Mouse (Mus musculus) stomach, embryonic 15.5 days (tissue): Measurements from ENCODE around the gene Megf6. TPM values are rescaled to one million over a fixed set of nuclear protein-coding genes. Genes with fewer than 3 reads are reported as not detected.

Experiments used
- ATAC-seq: fragments of 200-750 bp; cut with Nextera tagmentation; 2 replicates; pipeline ENCODE4 v1.8.0; 2017; ENCODE audit warnings: low read depth, moderate number of reproducible peaks, moderate TSS enrichment; ENCODE audit not compliant: insufficient read depth, low FRiP score
- H3K27ac ChIP-seq: fragments of 300-500 bp; sonication (generic); 2 replicates; pipeline ENCODE4 v1.5.1; 2015; ENCODE audit warnings: mild to moderate bottlenecking, inconsistent platforms
- H3K27me3 ChIP-seq: fragments of 300-500 bp; sonication (generic); replicated peaks from 2 replicates; pipeline ENCODE4 v1.6.1; 2015; ENCODE audit warnings: inconsistent platforms
- H3K36me3 ChIP-seq: fragments of 300-500 bp; sonication (generic); 2 replicates; pipeline ENCODE4 v1.6.1; 2015; ENCODE audit warnings: inconsistent platforms
- H3K4me1 ChIP-seq: fragments of 300-500 bp; sonication (generic); 2 replicates; pipeline ENCODE4 v1.6.1; 2015; ENCODE audit warnings: inconsistent platforms
- H3K4me2 ChIP-seq: fragments of 300-500 bp; sonication (generic); 2 replicates; pipeline ENCODE4 v1.6.1; 2015; ENCODE audit warnings: mild to moderate bottlenecking, inconsistent platforms
- H3K4me3 ChIP-seq: fragments of 300-500 bp; sonication (generic); replicated peaks from 2 replicates; pipeline ENCODE4 v1.5.1; 2015; ENCODE audit warnings: inconsistent platforms
- H3K9ac ChIP-seq: fragments of 300-500 bp; sonication (generic); 2 replicates; pipeline ENCODE4 v1.6.1; 2015; ENCODE audit warnings: inconsistent platforms
- H3K9me3 ChIP-seq: fragments of 300-500 bp; sonication (generic); 2 replicates; pipeline ENCODE4 v1.6.1; 2016; ENCODE audit warnings: inconsistent platforms
- WGBS: fragments of 180-500 bp; shearing (Covaris S2); methylation state at CpG from one replicate; pipeline ENCODE4 v1.1.7; 2015; 5-methylcytosine and 5-hydroxymethylcytosine counted together
- polyA plus RNA-seq: library from polyadenylated mRNA; unstranded; fragments of >200 nt; fragmentation: Nextera tagmentation; extraction: Ambion mirVana; gene quantifications from 2 replicates; pipeline ENCODE4 v1.2.1, GENCODE M21; 2015

Gene Megf6
- polyA plus RNA-seq, 1 experiment from 2014 or later, result 20.9 TPM

GRCm38 (mm10) chr4:154160538-154161390, 9.8 kb upstream of the Megf6 start, which contains the start of gene Tprgl:
Gene Tprgl (minus strand): TSS chr4:154160666.
- peak within 1 kb of the TSS; percentile 71 for H3K9ac ChIP-seq
- peak within 1 kb of the TSS; percentile 72 for H3K27ac ChIP-seq
- H3K4me1 ChIP-seq, result peaks cover 16% of the 10 kb centered on the region
- H3K4me2 ChIP-seq, result peak within 1 kb of the TSS; percentile 86
- H3K9me3 ChIP-seq, result no peaks in the 10 kb centered on the region
- H3K27me3 ChIP-seq, result no peaks in the 10 kb centered on the region
- peak; percentile 95 for ATAC-seq
- peaks cover 12% of the 10 kb centered on the region for H3K36me3 ChIP-seq
- peak within 1 kb of the TSS; percentile 98 for H3K4me3 ChIP-seq
- WGBS, result 1% methylated on average over 70 of the region's 75 CpGs

- H3K9ac ChIP-seq, result no peak overlapping the region
- H3K36me3 ChIP-seq, result peaks cover 2% of the 10 kb centered on the region
- H3K4me3 ChIP-seq, result no peak overlapping the region
- H3K9me3 ChIP-seq, result no peaks in the 10 kb centered on the region
- 13% methylated on average over 7 of the region's 7 CpGs for WGBS
- H3K27me3 ChIP-seq, result no peaks in the 10 kb centered on the region
- peaks cover 16% of the 10 kb centered on the region for H3K4me1 ChIP-seq
- H3K4me2 ChIP-seq, result no peak overlapping the region
- ATAC-seq, result no peak
- no peak overlapping the region for H3K27ac ChIP-seq
These were observed 7.2 kb upstream of the Megf6 start for GRCm38 (mm10) chr4:154163296-154163695.

- H3K36me3 ChIP-seq, result no peaks in the 10 kb centered on the region
- WGBS, result 23% methylated on average over 5 of the region's 5 CpGs
- ATAC-seq, result no peak
- no peak overlapping the region for H3K9ac ChIP-seq
- H3K4me3 ChIP-seq, result no peak overlapping the region
- peaks cover 20% of the 10 kb centered on the region for H3K4me1 ChIP-seq
- peaks cover 35% of the 10 kb centered on the region for H3K27me3 ChIP-seq
- H3K4me2 ChIP-seq, result no peak overlapping the region
- H3K27ac ChIP-seq, result no peak overlapping the region
- no peaks in the 10 kb centered on the region for H3K9me3 ChIP-seq
These were observed 3.5 kb upstream of the Megf6 start for GRCm38 (mm10) chr4:154167053-154167452.

GRCm38 (mm10) chr4:154170021-154170420, 509 bp upstream of the Megf6 start:
- H3K4me3 ChIP-seq, result peak overlapping the region; percentile 44
- under 1% methylated on average over 15 of the region's 15 CpGs for WGBS
- H3K9ac ChIP-seq, result 0 out of 2 replicates have a peak overlapping the region, but pooled peaks have one; percentile 20
- peaks cover 50% of the 10 kb centered on the region for H3K27me3 ChIP-seq
- H3K36me3 ChIP-seq, result no peaks in the 10 kb centered on the region
- no peaks in the 10 kb centered on the region for H3K9me3 ChIP-seq
- H3K4me1 ChIP-seq, result peaks cover 20% of the 10 kb centered on the region
- peak overlapping the region; percentile 92 for H3K4me2 ChIP-seq
- peak; percentile 19; the same call in 1 of the 2 replicates for ATAC-seq
- H3K27ac ChIP-seq, result no peak overlapping the region

GRCm38 (mm10) chr4:154171151-154171930, 811 bp downstream of the Megf6 start:
- Histone ChIP-seq H3K4me1 (peaks cover 24% of the 10 kb centered on the region), H3K9me3 (no peaks in the 10 kb centered on the region), H3K9ac (no peak overlapping the region; the same call in 1 of the 2 replicates), H3K36me3 (no peaks in the 10 kb centered on the region), H3K27ac (0 out of 2 replicates have a peak overlapping the region, but pooled peaks have one; percentile 7), H3K27me3 (peaks cover 50% of the 10 kb centered on the region), H3K4me2 (peak overlapping the region; percentile 92), H3K4me3 (peak overlapping the region; percentile 44)
- WGBS, result 2% methylated on average over 37 of the region's 37 CpGs
- ATAC-seq, result no peak

- 41% methylated on average over 13 of the region's 13 CpGs for WGBS
- Histone ChIP-seq H3K9ac (no peak overlapping the region), H3K4me2 (peak overlapping the region; percentile 92), H3K4me3 (peak overlapping the region; percentile 44; the same call in 1 of the 2 replicates), H3K27ac (no peak overlapping the region), H3K9me3 (no peaks in the 10 kb centered on the region), H3K4me1 (peaks cover 24% of the 10 kb centered on the region), H3K36me3 (no peaks in the 10 kb centered on the region), H3K27me3 (peaks cover 50% of the 10 kb centered on the region)
- ATAC-seq, result no peak
These were observed 1.5 kb downstream of the Megf6 start for GRCm38 (mm10) chr4:154171931-154172604.

GRCm38 (mm10) chr4:154177257-154177656, 6.7 kb downstream of the Megf6 start:
- H3K9me3 ChIP-seq, result no peaks in the 10 kb centered on the region
- H3K4me2 ChIP-seq, result no peak overlapping the region
- H3K27me3 ChIP-seq, result peaks cover 12% of the 10 kb centered on the region; the same call in 1 of the 2 replicates
- H3K9ac ChIP-seq, result no peak overlapping the region
- peaks cover 4% of the 10 kb centered on the region; the same call in 1 of the 2 replicates for H3K4me1 ChIP-seq
- H3K4me3 ChIP-seq, result no peak overlapping the region
- WGBS, result 54% methylated on average over 8 of the region's 8 CpGs
- H3K36me3 ChIP-seq, result no peaks in the 10 kb centered on the region
- no peak overlapping the region for H3K27ac ChIP-seq
- no peak; the same call in 1 of the 2 replicates for ATAC-seq

GRCm38 (mm10) chr4:154181001-154181400, 10.5 kb downstream of the Megf6 start:
- WGBS, result 58% methylated on average over 7 of the region's 7 CpGs
- no peaks in the 10 kb centered on the region for H3K36me3 ChIP-seq
- no peak for ATAC-seq

GRCm38 (mm10) chr4:154183566-154183965, 13.0 kb downstream of the Megf6 start:
- Histone ChIP-seq H3K4me3 (no peak overlapping the region), H3K36me3 (no peaks in the 10 kb centered on the region), H3K27me3 (no peaks in the 10 kb centered on the region), H3K9me3 (no peaks in the 10 kb centered on the region), H3K27ac (no peak overlapping the region), H3K4me2 (no peak overlapping the region), H3K4me1 (no peaks in the 10 kb centered on the region), H3K9ac (no peak overlapping the region)
- no peak for ATAC-seq
- WGBS, result 67% methylated on average over 5 of the region's 5 CpGs

More at GRCm38 (mm10) chr4:154181001-154181400, 10.5 kb downstream of the Megf6 start:
- no peak overlapping the region for H3K27ac ChIP-seq
- no peaks in the 10 kb centered on the region for H3K9me3 ChIP-seq
- no peaks in the 10 kb centered on the region for H3K27me3 ChIP-seq
- H3K9ac ChIP-seq, result no peak overlapping the region
- H3K4me1 ChIP-seq, result 0 out of 2 replicates have a peak, but pooled peaks cover 1% of the 10 kb centered on the region
- H3K4me3 ChIP-seq, result no peak overlapping the region
- H3K4me2 ChIP-seq, result no peak overlapping the region

GRCm38 (mm10) chr4:154185001-154185400, 14.5 kb downstream of the Megf6 start:
- WGBS, result 76% methylated on average over 5 of the region's 5 CpGs
- H3K27ac ChIP-seq, result no peak overlapping the region
- H3K36me3 ChIP-seq, result no peaks in the 10 kb centered on the region
- no peaks in the 10 kb centered on the region for H3K4me1 ChIP-seq
- no peak overlapping the region for H3K4me2 ChIP-seq
- no peak overlapping the region for H3K4me3 ChIP-seq
- no peaks in the 10 kb centered on the region for H3K9me3 ChIP-seq
- ATAC-seq, result no peak
- no peaks in the 10 kb centered on the region for H3K27me3 ChIP-seq
- no peak overlapping the region for H3K9ac ChIP-seq

- Histone ChIP-seq H3K4me1 (no peaks in the 10 kb centered on the region), H3K27ac (no peak overlapping the region), H3K4me3 (no peak overlapping the region), H3K9ac (no peak overlapping the region), H3K4me2 (no peak overlapping the region), H3K36me3 (no peaks in the 10 kb centered on the region), H3K9me3 (no peaks in the 10 kb centered on the region), H3K27me3 (no peaks in the 10 kb centered on the region)
- 60% methylated on average over 11 of the region's 11 CpGs for WGBS
- ATAC-seq, result no peak
These were observed 15.5 kb downstream of the Megf6 start for GRCm38 (mm10) chr4:154186002-154186537.
